Mouse (Mus musculus) c-Kit-positive CD71-positive TER-119-negative erythroid progenitor cells, embryonic 14.5 days (primary cell): ENCODE results near the gene Rbl1.
A peak's percentile ranks its signal among the peaks of the same experiment; 100 is the strongest.
"Not testable (repeated sequence)": the region's sequence is repeated elsewhere in the genome, so short reads cannot be mapped to it uniquely, and the experiment has no call there.

ENCODE experiments used
- DNase-seq: peaks from one replicate; pipeline ENCODE4 v3.0.0-alpha.2; 2013; ENCODE audit warnings: low read depth

Rbl1 gene

DNA sequence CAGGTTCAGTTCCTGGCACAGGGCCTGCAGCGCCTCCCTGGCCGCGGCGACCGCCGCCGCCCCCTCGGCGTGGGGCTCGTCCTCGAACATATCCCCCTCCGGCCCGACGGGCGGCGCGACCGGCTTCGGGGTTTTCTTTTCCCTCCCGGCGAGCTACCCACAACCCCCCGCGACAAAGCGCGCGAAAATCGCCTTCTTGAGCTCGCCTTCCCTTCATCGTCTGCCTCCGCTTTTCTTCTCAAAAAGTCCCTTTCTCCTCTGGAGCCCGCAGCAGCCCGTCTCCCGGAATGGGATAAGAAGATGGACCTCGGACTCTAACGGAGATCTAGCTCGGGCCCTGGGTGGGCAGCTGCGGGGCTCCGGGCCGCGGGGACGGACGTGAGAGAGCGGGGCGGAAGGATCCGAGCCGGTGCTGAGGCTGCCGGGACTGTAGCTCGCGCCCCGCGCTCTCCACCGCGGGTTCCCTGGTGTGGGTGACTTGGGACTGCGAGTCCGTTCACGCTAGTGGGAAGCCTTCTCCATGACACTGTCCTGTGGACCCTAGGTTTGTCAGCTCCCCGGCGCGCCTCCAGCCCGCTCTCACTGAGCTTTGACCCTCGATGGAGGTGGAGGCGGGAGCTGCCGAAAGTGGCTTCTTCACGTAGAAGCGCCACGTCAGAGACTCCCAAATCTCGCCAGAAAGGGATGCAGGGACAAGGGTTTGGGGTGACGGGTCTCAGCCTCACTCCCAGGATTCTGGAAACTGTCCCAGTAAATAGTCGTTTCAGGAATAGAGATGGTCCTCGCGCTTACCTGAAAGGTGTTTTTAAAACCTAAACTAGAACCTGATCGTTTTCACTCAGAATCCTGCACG is at the start of gene Rbl1:
Gene Rbl1 (minus strand): TSS at position 169 of the 853 bp plus-strand sequence.
- DNase-seq: peak; percentile 92

DNA sequence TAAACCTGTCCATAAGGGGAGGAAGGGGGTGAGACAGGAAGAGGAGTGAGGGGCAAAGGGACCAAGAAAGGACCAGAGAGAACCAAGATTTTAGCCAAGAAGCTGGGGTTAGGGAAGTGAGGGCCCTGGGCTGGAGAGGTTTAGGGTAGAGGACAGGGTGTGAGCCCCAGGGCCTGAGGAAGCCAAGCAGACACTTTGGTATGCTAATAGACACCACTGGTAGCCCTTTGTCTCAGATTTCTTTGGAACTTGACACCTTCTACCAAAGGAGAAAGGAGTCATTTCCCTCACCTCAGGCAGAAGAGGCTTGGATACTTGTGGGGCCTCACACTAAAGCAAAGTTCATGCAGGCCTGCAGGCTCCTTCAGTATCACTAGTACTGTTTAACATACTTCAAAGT is 43.8 kb upstream of the Rbl1 start:
- no peak for DNase-seq

- no peak for DNase-seq
Observed at GRCm38 (mm10) chr2:157245603-157246002, 41.3 kb upstream of the Rbl1 start.

DNA sequence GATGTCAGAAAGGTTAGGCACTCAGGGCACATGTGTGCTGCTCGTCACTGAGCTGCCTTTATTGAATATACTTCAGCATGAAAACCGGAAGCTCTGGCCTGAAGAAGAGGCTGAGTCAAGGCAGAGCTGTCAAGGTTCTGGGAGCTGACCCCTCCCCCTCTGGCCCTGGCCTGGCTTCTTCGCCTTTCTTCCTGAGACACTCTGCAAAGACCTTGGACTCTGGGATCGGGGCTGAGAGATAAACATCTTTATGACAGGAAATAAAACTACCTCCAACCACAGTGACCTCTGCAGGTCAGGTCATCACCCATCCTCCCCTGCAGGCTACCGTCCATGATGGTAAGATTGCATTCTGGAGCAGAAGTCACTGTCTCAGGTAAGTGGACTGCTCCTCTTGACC is 40.7 kb upstream of the Rbl1 start:
- no peak for DNase-seq

GRCm38 (mm10) chr2:157235946-157236345 is 31.6 kb upstream of the Rbl1 start:
- DNase-seq: no peak

DNA sequence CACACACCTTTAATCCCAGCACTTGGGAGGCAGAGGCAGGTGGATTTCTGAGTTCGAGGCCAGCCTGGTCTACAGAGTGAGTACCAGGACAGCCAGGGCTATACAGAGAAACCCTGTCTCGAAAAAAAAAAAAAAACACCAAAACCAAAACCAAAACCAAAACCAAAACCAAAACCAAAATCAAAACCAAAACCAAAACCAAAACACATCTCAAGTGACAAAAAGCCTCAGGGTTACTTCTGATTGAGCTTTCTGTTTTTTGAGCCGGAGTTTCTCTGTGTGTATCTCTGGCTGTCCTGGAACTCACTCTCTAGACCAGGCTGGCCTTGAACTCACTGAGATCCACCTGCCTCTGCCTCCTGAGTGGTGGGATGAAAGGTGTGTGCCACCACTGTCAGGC is 17.6 kb upstream of the Rbl1 start:
- DNase-seq: not testable (repeated sequence)

GRCm38 (mm10) chr2:157220108-157220507 is 15.8 kb upstream of the Rbl1 start:
- no peak for DNase-seq

GRCm38 (mm10) chr2:157211731-157212130 is 7.4 kb upstream of the Rbl1 start:
- DNase-seq: no peak

- peak; percentile 55 for DNase-seq
Observed at GRCm38 (mm10) chr2:157203459-157204365, 622 bp downstream of the Rbl1 start.

GRCm38 (mm10) chr2:157203026-157203425 is 1.3 kb downstream of the Rbl1 start:
- DNase-seq: no peak

DNA sequence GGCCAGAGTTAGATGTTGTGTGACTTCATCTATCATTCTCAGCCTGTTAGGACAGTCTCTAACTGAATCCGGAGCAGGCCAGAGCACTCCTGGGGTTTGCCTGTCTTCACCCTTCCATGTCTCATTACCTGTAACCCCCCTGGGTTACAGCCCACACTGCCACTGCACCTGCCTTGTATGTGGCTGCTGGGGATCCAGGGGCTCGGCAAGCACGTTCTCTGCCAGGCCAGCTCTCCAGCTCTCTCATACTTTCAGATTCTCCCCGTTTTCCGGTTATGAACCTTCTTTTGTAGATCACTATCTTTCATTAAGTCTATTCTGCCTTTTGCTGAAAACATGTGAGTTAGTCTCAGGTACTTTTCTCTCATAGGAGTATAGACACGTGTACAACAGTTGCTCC is 2.0 kb downstream of the Rbl1 start:
- no peak for DNase-seq

DNA sequence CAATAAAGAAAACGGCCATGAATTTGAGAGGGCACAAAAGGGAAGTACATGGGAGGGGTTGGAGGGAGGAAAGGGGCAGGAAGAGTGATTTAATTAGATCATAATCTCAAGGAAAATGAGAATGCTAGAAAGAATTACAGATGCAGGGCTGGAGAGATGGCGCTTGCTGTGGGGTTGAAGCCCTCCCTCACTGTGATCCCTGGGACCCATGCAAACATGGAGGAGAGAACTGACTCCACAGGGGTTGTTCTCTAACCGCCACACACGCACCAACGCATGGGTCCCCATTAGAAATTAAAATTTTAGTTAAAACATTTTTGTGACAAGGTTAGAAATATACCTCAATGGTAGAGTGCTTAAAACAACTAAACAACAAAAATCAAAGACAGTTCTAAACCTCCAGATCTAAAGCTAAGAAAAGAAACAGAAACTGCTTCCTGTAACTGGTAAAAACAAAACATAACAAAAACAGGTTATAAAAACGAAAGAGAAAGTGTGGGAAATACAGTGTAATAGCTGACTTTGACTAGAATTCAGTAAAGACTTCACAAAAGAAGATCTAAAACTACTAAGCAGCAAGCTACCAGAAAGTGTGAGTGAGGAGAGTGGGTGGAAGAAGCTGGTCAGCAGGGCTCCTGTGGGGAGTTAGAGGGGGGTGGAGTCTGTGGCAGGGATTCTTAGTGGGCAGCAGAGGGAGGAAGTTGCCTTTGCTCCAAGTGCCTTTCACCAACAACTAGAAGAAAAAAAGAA is 3.1 kb downstream of the Rbl1 start:
- no peak for DNase-seq

DNA sequence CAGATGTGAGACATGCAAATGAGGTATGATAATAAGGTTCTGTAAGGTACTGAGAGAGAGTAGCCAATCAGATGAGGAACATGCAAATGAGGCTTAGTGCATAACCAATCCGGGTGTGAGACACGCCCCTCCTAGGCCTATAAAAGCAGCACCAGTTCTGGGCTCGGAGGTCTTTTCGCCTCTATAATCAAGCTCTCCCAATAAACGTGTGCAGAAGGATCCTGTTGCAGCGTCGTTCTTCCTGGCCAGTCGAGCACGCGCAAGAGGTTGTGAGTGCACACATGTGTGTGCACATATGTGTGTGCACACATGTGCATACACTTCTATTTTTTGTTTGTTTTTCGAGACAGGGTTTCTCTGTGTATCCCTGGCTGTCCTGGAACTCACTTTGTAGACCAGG is 5.9 kb downstream of the Rbl1 start:
- not testable (repeated sequence) for DNase-seq

DNA sequence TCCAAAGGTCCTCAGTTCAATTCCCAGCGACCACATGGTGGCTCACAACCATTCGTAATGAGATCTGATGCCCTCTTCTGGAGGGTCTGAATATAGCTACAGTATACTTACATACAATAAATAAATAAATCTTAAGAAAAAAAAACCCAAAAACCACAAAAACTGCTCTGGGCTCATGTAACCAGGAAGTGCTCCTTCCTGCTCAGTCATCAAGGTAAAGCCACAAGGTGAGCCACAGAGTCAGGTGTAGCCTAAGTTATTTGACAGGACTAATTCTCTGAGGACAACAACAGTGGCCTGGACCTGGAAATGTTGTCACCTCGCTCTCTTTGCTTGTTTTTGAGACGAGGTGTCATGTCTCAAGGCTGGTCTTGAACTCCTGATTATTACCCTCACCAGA is 13.7 kb downstream of the Rbl1 start:
- DNase-seq: no peak

GRCm38 (mm10) chr2:157187223-157187622 is 17.1 kb downstream of the Rbl1 start:
- DNase-seq: no peak

DNA sequence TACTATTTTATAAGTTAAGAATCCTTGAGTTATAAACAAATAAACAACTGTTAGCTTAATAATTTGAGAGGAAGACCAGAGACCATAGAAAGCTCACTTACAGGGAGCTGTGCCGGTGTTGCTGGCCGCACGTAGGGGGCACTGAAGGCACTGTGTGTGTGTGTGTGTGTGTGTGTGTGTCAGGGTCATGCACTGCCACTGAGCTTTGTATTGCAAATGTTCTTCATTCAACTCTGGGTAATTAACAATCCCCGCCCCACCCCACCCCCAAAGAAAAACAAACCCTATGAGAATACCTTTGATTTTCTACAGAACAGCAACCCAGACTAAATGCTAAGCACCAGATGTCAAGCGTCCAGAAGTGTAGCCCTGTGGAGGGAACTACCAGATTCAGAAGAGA is 17.8 kb downstream of the Rbl1 start:
- DNase-seq: no peak

DNA sequence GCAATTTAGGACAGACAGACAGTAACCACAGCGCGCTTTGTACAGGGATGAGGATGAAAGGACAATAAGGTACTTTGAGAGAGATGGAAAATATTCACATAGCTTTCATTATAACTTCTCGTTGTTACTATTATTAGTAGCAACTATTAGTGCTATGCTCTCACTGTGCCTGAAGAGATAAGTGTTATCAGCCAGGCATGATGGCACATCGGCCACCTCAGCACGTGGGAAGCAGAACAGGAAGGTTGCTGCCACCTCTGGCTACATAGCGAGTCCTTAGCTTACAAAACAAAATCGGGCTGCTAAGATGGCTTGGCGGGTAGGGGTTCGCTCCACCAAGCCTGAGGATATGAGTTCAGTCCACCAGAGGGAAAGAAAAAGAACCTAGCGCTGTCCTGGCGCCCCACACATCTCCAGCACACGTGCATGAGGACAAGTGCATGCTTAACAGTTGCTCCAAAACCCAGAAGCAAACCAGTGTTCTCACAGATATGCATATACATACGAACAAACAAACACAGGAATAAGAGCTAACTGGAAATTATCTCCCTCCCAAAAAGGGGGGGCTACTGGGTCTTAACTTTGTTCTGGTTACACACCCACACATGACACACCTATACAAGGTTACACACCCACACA is 19.2 kb downstream of the Rbl1 start:
- peak; percentile 58 for DNase-seq

DNA sequence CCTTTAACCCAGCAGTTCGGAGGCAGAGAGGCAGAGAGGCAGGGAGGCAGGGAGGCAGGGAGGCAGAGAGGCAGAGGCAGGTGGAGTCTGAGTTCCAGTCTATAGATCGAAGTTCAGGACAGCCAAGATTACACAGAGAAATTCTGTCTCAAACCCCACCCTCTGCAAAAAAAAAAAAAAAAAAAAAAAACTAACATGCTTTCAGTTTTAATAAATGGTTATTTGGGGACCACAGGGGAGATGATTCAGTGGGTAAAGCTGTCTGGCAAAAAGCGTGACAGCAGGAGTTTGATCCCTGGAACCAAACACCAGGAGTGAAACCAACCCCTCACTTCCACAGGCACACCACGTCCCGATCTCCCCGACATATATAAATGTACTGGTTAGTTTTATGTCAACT is 26.2 kb downstream of the Rbl1 start:
- no peak for DNase-seq

DNA sequence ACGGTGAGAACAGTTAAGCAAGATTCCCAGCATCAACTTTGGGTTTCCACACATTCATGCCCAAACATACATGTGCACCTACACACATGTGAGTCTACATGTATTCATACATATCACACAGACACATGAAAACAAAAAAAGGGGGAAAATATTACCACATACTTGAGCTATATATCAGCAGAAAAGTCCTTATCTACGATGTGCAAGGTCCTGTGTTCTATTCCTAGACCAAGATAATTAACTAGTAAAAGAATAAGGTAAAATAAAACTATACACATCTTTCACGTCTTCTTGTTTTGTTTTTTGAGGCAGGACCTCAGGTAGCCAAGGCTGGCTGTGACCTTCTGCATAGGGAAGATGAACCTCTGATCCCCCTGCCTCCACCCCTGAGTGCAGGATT is 28.1 kb downstream of the Rbl1 start:
- no peak for DNase-seq

GRCm38 (mm10) chr2:157174416-157174815 is 29.9 kb downstream of the Rbl1 start:
- DNase-seq: no peak

- no peak for DNase-seq
Observed at GRCm38 (mm10) chr2:157173555-157173954, 30.8 kb downstream of the Rbl1 start.

DNA sequence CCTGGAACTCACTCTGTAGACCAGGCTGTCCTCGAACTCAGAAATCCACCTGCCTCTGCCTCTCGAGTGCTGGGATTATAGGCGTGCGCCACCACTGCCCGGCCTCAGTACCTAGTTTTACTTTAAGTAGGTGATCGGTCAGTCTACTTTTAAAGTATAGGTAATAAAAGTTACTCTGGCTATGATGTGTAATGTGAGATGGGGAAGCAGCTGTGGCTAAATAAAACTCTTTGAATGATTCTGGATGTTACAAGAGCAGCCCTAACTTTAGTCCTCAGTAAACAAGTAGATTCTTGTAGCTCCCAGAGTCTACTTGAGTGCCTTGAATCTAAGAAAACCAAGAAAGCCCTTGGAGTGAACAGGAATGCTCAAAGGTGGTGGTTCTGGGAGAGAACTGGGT is 31.4 kb downstream of the Rbl1 start:
- no peak for DNase-seq
